Mouse (Mus musculus): ENCODE measurements around the gene Lyst. TPM values are rescaled to one million over a fixed set of nuclear protein-coding genes. Genes with fewer than 3 reads are reported as not detected.

The Lyst gene
- polyA plus RNA-seq, 1 experiment = 14.1 TPM

- TF ChIP-seq POLR2A (IDR thresholded peaks at IDR 0.05; ENCODE audit: low read depth, low read length) (no peak), CTCF (IDR thresholded peaks at IDR 0.05; ENCODE audit: borderline replicate concordance, insufficient read depth, low read length) (no peak)
- H3K27ac ChIP-seq (ENCODE audit: insufficient read depth, low read length) = peak overlapping the region; percentile 91
- peaks cover 28% of the 10 kb centered on the region for H3K4me1 ChIP-seq (ENCODE audit: control insufficient read depth, insufficient read depth, low read length)
- H3K4me3 ChIP-seq (ENCODE audit: insufficient read depth, low read length) = no peak overlapping the region
Measured at GRCm38 (mm10) chr13:13572060-13572835, 17.9 kb upstream of the Lyst start.

GRCm38 (mm10) chr13:13572941-13573340, 17.3 kb upstream of the Lyst start:
- Histone ChIP-seq H3K4me1 (ENCODE audit: control insufficient read depth, insufficient read depth, low read length) (peaks cover 28% of the 10 kb centered on the region), H3K27ac (ENCODE audit: insufficient read depth, low read length) (peak overlapping the region; percentile 91), H3K4me3 (ENCODE audit: insufficient read depth, low read length) (no peak overlapping the region)
- TF ChIP-seq POLR2A (IDR thresholded peaks at IDR 0.05; ENCODE audit: low read depth, low read length) (no peak), CTCF (IDR thresholded peaks at IDR 0.05; ENCODE audit: borderline replicate concordance, insufficient read depth, low read length) (no peak)

GRCm38 (mm10) chr13:13573572-13574257, 16.5 kb upstream of the Lyst start:
- Histone ChIP-seq H3K27ac (ENCODE audit: insufficient read depth, low read length) (peak overlapping the region; percentile 91), H3K4me1 (ENCODE audit: control insufficient read depth, insufficient read depth, low read length) (peaks cover 28% of the 10 kb centered on the region), H3K4me3 (ENCODE audit: insufficient read depth, low read length) (no peak overlapping the region)
- TF ChIP-seq POLR2A (IDR thresholded peaks at IDR 0.05; ENCODE audit: low read depth, low read length) (no peak), CTCF (IDR thresholded peaks at IDR 0.05; ENCODE audit: borderline replicate concordance, insufficient read depth, low read length) (no peak)

GRCm38 (mm10) chr13:13574258-13574870, 15.8 kb upstream of the Lyst start:
- no peak for TF ChIP-seq CTCF (IDR thresholded peaks at IDR 0.05; ENCODE audit: borderline replicate concordance, insufficient read depth, low read length)
- TF ChIP-seq POLR2A (IDR thresholded peaks at IDR 0.05; ENCODE audit: low read depth, low read length) = no peak

GRCm38 (mm10) chr13:13575106-13575505, 15.1 kb upstream of the Lyst start:
- H3K4me1 ChIP-seq (ENCODE audit: control insufficient read depth, insufficient read depth, low read length) = peaks cover 28% of the 10 kb centered on the region
- no peak overlapping the region for H3K4me3 ChIP-seq (ENCODE audit: insufficient read depth, low read length)
- TF ChIP-seq CTCF (IDR thresholded peaks at IDR 0.05; ENCODE audit: borderline replicate concordance, insufficient read depth, low read length) (no peak), POLR2A (IDR thresholded peaks at IDR 0.05; ENCODE audit: low read depth, low read length) (no peak)
- no peak overlapping the region for H3K27ac ChIP-seq (ENCODE audit: insufficient read depth, low read length)

More at GRCm38 (mm10) chr13:13574258-13574870, 15.8 kb upstream of the Lyst start:
- H3K4me3 ChIP-seq (ENCODE audit: insufficient read depth, low read length) = no peak overlapping the region
- no peak overlapping the region for H3K27ac ChIP-seq (ENCODE audit: insufficient read depth, low read length)
- H3K4me1 ChIP-seq (ENCODE audit: control insufficient read depth, insufficient read depth, low read length) = peaks cover 28% of the 10 kb centered on the region

- TF ChIP-seq POLR2A (IDR thresholded peaks at IDR 0.05; ENCODE audit: low read depth, low read length) = no peak
- no peak for TF ChIP-seq CTCF (IDR thresholded peaks at IDR 0.05; ENCODE audit: borderline replicate concordance, insufficient read depth, low read length)
- Histone ChIP-seq H3K4me1 (ENCODE audit: control insufficient read depth, insufficient read depth, low read length) (peaks cover 28% of the 10 kb centered on the region), H3K27ac (ENCODE audit: insufficient read depth, low read length) (peak overlapping the region; percentile 65), H3K4me3 (ENCODE audit: insufficient read depth, low read length) (no peak overlapping the region)
Measured at GRCm38 (mm10) chr13:13576469-13577205, 13.6 kb upstream of the Lyst start.

- no peak for TF ChIP-seq POLR2A (IDR thresholded peaks at IDR 0.05; ENCODE audit: low read depth, low read length)
- TF ChIP-seq CTCF (IDR thresholded peaks at IDR 0.05; ENCODE audit: borderline replicate concordance, insufficient read depth, low read length) = no peak
- Histone ChIP-seq H3K27ac (ENCODE audit: insufficient read depth, low read length) (no peak overlapping the region), H3K4me1 (ENCODE audit: control insufficient read depth, insufficient read depth, low read length) (no peaks in the 10 kb centered on the region), H3K4me3 (ENCODE audit: insufficient read depth, low read length) (no peak overlapping the region)
Measured at GRCm38 (mm10) chr13:13581988-13582387, 8.2 kb upstream of the Lyst start.

GRCm38 (mm10) chr13:13583473-13583872, 6.7 kb upstream of the Lyst start:
- Histone ChIP-seq H3K4me3 (ENCODE audit: insufficient read depth, low read length) (no peak overlapping the region), H3K27ac (ENCODE audit: insufficient read depth, low read length) (no peak overlapping the region), H3K4me1 (ENCODE audit: control insufficient read depth, insufficient read depth, low read length) (no peaks in the 10 kb centered on the region)
- TF ChIP-seq CTCF (IDR thresholded peaks at IDR 0.05; ENCODE audit: borderline replicate concordance, insufficient read depth, low read length) = no peak
- no peak for TF ChIP-seq POLR2A (IDR thresholded peaks at IDR 0.05; ENCODE audit: low read depth, low read length)

- H3K27ac ChIP-seq (ENCODE audit: insufficient read depth, low read length) = no peak overlapping the region
- H3K4me1 ChIP-seq (ENCODE audit: control insufficient read depth, insufficient read depth, low read length) = no peaks in the 10 kb centered on the region
- H3K4me3 ChIP-seq (ENCODE audit: insufficient read depth, low read length) = no peak overlapping the region
- TF ChIP-seq POLR2A (IDR thresholded peaks at IDR 0.05; ENCODE audit: low read depth, low read length) (no peak), CTCF (IDR thresholded peaks at IDR 0.05; ENCODE audit: borderline replicate concordance, insufficient read depth, low read length) (no peak)
Measured at GRCm38 (mm10) chr13:13587653-13588184, 2.5 kb upstream of the Lyst start.

Data from embryonic fibroblast, embryonic 13.5 days (primary cell).